Mouse (Mus musculus) lung, adult 2 months (tissue): ENCODE measurements around the gene Lmna. TPM values are rescaled to one million over a fixed set of nuclear protein-coding genes. Genes with fewer than 3 reads are reported as not detected.

Experiments used
- DNase-seq: peaks from one replicate; pipeline ENCODE4 v3.0.0; 2022
- H3K4me1 ChIP-seq: fragments of 200-500 bp; 2 replicates; pipeline ENCODE4 v1.6.1; 2011; ENCODE audit warnings: low read length; ENCODE audit not compliant: control insufficient read depth, insufficient read depth
- H3K4me3 ChIP-seq: fragments of 200-500 bp; replicated peaks from 2 replicates; pipeline ENCODE3; 2011; ENCODE audit warnings: low read depth, mild to moderate bottlenecking, control low read depth, low read length; ENCODE audit errors: extremely low read depth
- CTCF ChIP-seq: fragments of 200-500 bp; IDR thresholded peaks from 2 replicates; pipeline ENCODE4 v1.5.1; 2011; ENCODE audit warnings: mild to moderate bottlenecking, low read length, control low read depth; ENCODE audit not compliant: insufficient read depth
- POLR2A ChIP-seq: fragments of 200-500 bp; IDR thresholded peaks from 2 replicates; pipeline ENCODE4 v1.6.1; 2011; ENCODE audit warnings: low read depth, mild to moderate bottlenecking, control low read depth, low read length, borderline replicate concordance; ENCODE audit errors: extremely low read depth
- WGBS: fragments of 180-500 bp; shearing (Covaris S2); methylation state at CpG from one replicate; pipeline ENCODE4 v1.1.7; 2018; 5-methylcytosine and 5-hydroxymethylcytosine counted together
- polyA plus RNA-seq: library from polyadenylated mRNA; depleted of rRNA; stranded (reverse); fragments of >200 nt; gene quantifications from 2 replicates; pipeline ENCODE4 v1.2.3, GENCODE M21; 2012

The Lmna gene
- polyA plus RNA-seq, 1 experiment = 302 TPM

DNA sequence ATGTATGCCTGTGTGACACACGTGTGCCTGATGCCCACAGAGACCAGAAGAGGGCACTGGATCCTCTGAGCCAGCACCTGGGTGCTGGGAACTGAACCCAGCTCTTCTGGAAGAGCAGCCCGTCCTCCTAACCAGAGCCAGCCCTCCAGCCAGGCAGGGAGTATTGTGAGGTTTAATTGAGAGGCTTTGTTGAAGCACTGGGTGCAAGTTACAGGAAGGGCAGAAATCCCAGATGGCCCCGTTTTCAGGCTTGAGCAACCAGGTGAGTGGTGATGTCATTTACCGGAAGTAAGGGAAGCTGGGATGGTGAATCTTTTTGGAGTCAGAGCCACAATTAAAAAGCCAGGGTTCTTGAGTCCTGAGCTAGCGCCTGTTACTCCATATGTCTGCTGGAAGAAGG lies 15.3 kb upstream of the Lmna start:
- no peak for TF ChIP-seq POLR2A
- DNase-seq = no peak
- 85% methylated on average over 5 of the region's 5 CpGs for WGBS

DNA sequence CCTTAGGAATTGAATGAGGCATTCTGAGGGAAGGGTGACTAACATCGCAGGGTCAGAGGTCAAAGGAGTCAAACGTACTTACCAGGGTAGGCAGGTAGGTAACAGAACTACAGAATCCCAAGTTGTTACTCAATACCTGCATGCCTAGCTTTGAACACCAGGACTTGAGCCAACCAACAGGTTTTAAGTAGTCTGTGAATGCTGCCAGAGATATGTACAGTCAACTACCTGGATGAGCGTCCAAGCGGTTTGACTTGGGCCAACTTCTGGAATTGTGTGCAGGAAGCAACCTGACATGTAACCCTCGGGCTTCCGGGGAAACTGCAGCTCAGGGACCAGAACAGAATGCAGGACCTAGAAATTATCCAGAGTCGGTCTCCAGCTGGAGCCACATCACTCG lies 13.3 kb upstream of the Lmna start:
- 66% methylated on average over 8 of the region's 8 CpGs for WGBS
- Histone ChIP-seq H3K4me3 (no peak overlapping the region), H3K4me1 (peaks cover 7% of the 10 kb centered on the region; the same call in 1 of the 2 replicates)
- DNase-seq = no peak
- no peak for TF ChIP-seq CTCF
- TF ChIP-seq POLR2A = no peak

More for the DNA sequence above, 15.3 kb upstream of the Lmna start:
- Histone ChIP-seq H3K4me3 (no peak overlapping the region), H3K4me1 (peaks cover 7% of the 10 kb centered on the region; the same call in 1 of the 2 replicates)

DNA sequence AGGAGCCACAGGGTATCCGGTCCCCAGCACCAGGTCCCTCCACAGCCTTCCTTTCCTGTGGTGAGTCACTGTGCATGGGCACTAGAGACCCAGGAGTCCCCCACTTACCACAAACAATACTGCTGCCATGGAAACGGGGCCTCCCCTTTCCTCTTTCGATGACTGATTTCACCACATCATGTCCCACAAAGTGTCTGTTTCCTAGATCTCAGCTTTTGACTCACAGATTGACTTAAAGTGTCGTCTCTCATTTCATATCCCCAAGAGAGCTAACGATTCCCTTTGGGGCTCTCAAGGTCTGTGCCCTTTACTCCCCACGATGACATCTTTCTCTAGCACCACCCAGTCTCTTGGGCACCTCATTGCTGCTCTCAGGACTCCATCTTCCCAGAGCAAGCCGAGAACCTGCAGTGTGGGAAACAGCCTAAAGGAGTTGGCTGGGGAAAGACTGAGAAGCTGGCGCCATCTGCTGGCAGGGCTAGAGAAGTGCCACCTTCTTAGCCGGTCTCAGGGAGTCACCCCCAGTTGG lies 12.1 kb upstream of the Lmna start:
- 17% methylated on average over 9 of the region's 9 CpGs for WGBS

DNA sequence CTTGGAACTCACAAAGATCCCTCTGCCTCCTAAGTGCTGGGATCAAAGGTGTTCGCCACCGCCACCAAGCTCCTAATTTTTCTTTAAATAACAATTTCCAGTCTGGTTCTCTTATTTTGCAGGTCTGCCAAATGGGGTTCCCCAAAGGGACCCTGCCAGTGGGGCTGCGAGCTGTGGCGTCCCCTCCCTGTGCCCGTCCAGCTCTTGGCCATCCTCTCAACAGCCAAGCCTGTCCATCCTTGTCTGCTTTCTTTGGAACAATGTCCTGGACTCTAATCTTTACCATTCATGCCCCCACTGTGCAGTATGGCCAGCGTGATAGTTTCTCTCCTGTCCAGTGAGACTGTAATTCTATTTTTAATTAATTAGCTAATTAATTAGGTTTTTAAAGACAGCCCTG lies 11.4 kb upstream of the Lmna start:
- 95% methylated on average over 6 of the region's 6 CpGs for WGBS
- no peak for DNase-seq
- no peak overlapping the region for H3K4me3 ChIP-seq
- TF ChIP-seq CTCF (no peak), POLR2A (no peak)
- H3K4me1 ChIP-seq = peaks cover 7% of the 10 kb centered on the region; the same call in 1 of the 2 replicates

More for the DNA sequence above, 12.1 kb upstream of the Lmna start:
- peak; percentile 97 for TF ChIP-seq CTCF
- TF ChIP-seq POLR2A = no peak
- peaks cover 7% of the 10 kb centered on the region; the same call in 1 of the 2 replicates for H3K4me1 ChIP-seq
- H3K4me3 ChIP-seq = no peak overlapping the region
- peak; percentile 72 for DNase-seq

DNA sequence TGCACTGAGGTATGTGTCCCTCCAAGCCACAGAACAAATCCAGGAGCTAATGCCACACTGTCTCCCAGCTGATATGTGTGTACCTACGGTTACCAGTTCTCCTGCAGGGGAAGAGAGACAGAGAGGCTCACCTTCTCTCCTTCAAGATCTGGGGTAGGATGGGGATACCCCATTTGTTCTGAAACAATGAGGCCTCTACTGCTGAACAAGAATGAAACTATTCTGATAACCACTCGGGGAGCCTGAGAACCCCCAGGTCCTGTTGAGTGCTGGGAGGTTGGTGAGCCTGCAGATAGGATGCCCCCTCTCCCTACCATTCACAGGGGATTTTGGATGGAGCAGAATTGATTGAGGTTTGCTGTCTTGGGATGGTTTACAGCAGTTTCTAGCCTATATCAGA lies 10.3 kb upstream of the Lmna start:
- no peak for TF ChIP-seq CTCF
- no peak for TF ChIP-seq POLR2A
- no peak for DNase-seq
- 84% methylated on average over 2 of the region's 2 CpGs for WGBS

DNA sequence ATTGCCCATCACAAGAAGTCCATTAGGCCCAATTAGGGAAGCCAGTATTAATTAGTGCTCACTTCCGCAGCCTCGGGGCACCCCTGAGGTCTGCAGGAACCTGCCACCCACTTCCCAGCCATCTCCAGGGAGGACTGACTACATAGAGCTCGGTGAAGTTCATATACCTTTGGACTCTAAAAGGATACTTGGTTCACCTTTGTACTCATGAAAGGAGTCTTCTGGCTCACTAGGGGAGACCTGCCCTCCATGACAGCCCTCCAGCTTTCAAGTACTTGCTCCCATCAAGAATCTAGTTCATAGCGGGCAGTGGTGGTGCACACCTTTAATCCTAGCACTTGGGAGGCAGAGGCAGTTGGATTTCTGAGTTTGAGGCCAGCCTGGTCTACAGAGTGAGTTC lies 8.7 kb upstream of the Lmna start:
- WGBS = 89% methylated on average over 4 of the region's 4 CpGs
- no peak for TF ChIP-seq POLR2A
- no peak for TF ChIP-seq CTCF
- no peak overlapping the region for H3K4me3 ChIP-seq

More for the DNA sequence above, 10.3 kb upstream of the Lmna start:
- Histone ChIP-seq H3K4me1 (peaks cover 7% of the 10 kb centered on the region; the same call in 1 of the 2 replicates), H3K4me3 (no peak overlapping the region)

DNA sequence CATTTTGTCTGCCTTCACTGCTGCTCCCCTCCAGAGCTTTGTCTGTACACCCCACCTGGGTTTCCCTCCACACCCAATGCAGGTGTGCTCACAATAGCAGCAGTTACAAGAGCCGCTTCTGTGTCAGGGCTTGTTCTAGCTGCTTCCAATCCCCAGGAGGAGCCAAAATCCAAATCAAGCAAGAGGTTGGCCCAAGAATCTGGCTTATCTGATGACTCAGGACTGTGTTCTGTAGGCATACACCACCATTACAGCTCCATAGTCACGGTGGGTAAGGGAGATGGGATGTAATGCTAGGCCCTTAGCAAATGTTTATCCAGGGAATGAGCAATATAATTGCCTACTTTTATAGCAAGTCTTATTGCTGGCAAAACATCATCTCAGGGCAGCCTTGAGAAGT lies 6.7 kb upstream of the Lmna start:
- TF ChIP-seq POLR2A (no peak), CTCF (no peak)
- peaks cover 33% of the 10 kb centered on the region for H3K4me1 ChIP-seq
- WGBS = 82% methylated on average over 2 of the region's 2 CpGs
- DNase-seq = no peak
- H3K4me3 ChIP-seq = no peak overlapping the region

More for the DNA sequence above, 8.7 kb upstream of the Lmna start:
- H3K4me1 ChIP-seq = peaks cover 16% of the 10 kb centered on the region
- no peak for DNase-seq

DNA sequence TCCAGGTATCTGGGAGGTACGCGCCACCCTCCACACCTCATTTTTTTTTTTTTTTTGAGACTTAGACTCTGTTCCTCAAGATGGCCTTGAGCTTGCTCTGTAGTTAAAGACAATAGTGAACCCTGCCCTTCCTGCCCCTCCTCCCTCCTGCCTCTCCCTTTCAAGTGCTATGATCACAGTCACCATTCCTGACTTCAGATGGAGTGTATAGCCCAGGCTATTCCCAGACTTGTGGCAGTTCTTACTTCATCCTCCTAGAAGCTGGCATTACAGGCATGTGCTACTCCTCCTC lies 5.3 kb upstream of the Lmna start:
- TF ChIP-seq POLR2A (no peak), CTCF (no peak)
- 94% methylated on average over 2 of the region's 2 CpGs for WGBS
- DNase-seq = no peak
- no peak overlapping the region for H3K4me3 ChIP-seq
- peaks cover 35% of the 10 kb centered on the region for H3K4me1 ChIP-seq

DNA sequence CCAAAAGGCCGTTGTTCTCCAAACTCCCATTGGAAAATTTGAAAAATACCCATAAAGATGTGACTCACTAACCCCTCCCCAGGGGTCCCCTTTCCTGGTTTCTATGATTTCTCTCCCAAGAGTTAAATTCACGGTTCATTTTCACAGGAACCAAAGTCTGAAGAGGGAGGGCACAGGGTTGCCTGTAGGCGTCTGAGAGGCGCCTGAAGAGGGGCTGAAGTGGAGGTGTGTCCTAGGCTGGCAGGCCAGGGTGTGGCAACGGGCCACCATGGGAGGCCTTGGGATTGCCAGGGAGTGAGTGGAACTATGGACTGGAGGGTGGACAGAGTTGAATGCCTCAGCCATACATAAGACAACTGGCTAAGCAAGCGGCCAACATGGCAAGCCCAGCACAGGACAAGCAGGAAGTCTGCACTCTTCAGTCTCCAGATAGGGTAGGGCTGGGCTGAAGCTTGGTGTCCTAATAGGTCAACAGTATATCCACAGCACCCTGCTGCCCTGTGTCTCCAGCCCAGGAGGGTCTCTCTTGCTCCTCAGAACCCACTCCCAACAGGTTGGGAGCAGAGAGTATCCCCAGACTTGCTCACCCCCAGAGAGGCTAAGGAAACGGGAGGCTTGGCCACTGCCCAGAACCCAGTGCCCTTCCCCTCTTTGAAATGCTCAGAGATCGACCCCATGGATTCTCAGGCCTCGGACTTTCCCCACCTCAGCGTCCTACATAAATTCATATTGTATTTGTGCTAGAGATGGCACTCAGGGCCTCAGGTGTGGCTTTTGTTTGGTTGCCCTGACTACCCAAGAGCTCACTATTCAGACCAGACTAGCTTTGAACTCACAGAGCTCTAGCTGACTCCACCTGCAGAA lies 4.7 kb upstream of the Lmna start:
- no peak overlapping the region for H3K4me3 ChIP-seq
- WGBS = 57% methylated on average over 10 of the region's 10 CpGs
- peak; percentile 67 for DNase-seq
- H3K4me1 ChIP-seq = peaks cover 38% of the 10 kb centered on the region
- TF ChIP-seq CTCF (no peak), POLR2A (no peak)
